Mouse (Mus musculus): ENCODE results near the gene Med13l. TPM values are rescaled to one million over a fixed set of nuclear protein-coding genes. Genes with fewer than 3 reads are reported as not detected.
A peak's percentile ranks its signal among the peaks of the same experiment; 100 is the strongest.

Gene Med13l
- polyA plus RNA-seq, 1 experiment, result 19.3 TPM

DNA sequence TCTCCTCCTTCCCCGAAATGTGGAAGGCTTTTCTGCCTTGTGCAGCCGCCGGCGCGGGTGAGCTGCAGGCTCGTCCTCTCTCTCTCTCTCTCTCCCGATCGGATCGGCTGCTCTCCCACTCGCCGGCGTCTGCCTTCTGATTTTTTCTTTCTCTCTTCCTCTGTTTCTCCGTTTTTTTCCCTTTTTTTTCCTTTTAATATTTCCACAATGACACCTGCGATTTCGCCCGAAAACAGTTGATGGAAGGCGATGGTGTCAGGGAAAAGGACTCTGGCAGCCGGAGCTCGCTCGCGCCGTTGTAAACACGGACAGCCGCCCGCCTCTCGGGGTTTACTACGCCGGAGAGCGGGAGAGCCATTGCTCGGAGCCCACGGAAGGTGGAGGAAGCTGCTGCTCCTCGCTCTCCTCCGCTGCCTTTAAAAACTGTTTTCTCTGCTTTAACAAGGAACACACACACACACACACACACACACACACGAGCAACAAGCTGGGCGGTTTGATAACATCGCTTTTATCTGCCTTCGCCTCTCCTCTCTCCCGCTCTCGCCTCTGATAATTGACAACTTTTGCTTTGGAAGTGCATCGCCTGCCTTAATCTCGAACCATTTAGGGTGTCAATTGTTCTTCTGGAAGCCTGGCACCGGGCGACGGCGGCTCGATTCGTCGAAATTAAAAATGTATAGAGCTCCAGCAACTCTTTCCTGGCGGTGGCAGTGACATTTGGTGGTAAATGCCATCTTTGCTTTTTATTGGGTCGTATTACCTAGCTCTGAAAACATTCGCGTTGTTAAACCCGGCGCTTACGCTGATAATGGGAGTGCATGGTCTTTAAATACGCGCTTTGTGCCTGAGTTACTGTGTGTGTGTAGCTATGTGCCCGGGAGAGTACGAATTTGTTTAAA, 858 bp downstream of the Med13l start:
- peak overlapping the region; percentile 66; the same call in 1 of the 2 replicates for H3K27ac ChIP-seq (ENCODE audit: insufficient read depth, low read length)
- peaks cover 16% of the 10 kb centered on the region for H3K4me1 ChIP-seq (ENCODE audit: control insufficient read depth, insufficient read depth, insufficient read length)
- H3K27me3 ChIP-seq (ENCODE audit: control insufficient read depth, insufficient read depth, low read length), result 0 out of 2 replicates have a peak, but pooled peaks cover 1% of the 10 kb centered on the region
- H3K36me3 ChIP-seq (ENCODE audit: control insufficient read depth, insufficient read depth, low read length), result no peaks in the 10 kb centered on the region
- peak overlapping the region; percentile 84 for H3K4me3 ChIP-seq (ENCODE audit: extremely low read depth, insufficient read depth, insufficient read length)
- no peak for TF ChIP-seq CTCF (IDR thresholded peaks at IDR 0.05; ENCODE audit: extremely low read depth, insufficient read depth, insufficient read length, insufficient replicate concordance)
- TF ChIP-seq POLR2A (IDR thresholded peaks at IDR 0.05; ENCODE audit: low read depth, low read length), result no peak
- peak in 1 of 2 experiments; percentile 43 for DNase-seq (ENCODE audit: low read depth in 1 of 2, low spot score in 2 of 2)
- 2% methylated on average over 59 of the region's 59 CpGs for WGBS

- Histone ChIP-seq H3K27me3 (ENCODE audit: control insufficient read depth, insufficient read depth, low read length) (0 out of 2 replicates have a peak, but pooled peaks cover 1% of the 10 kb centered on the region), H3K4me1 (ENCODE audit: control insufficient read depth, insufficient read depth, insufficient read length) (peaks cover 16% of the 10 kb centered on the region), H3K27ac (ENCODE audit: insufficient read depth, low read length) (no peak overlapping the region), H3K36me3 (ENCODE audit: control insufficient read depth, insufficient read depth, low read length) (no peaks in the 10 kb centered on the region), H3K4me3 (ENCODE audit: extremely low read depth, insufficient read depth, insufficient read length) (no peak overlapping the region)
- TF ChIP-seq CTCF (IDR thresholded peaks at IDR 0.05; ENCODE audit: extremely low read depth, insufficient read depth, insufficient read length, insufficient replicate concordance) (no peak), POLR2A (IDR thresholded peaks at IDR 0.05; ENCODE audit: low read depth, low read length) (no peak)
- WGBS, result 36% methylated on average over 3 of the region's 3 CpGs
- DNase-seq (ENCODE audit: low read depth in 1 of 2, low spot score in 2 of 2), result no peak
Measured at GRCm38 (mm10) chr5:118562206-118562605, 1.7 kb downstream of the Med13l start.

DNA sequence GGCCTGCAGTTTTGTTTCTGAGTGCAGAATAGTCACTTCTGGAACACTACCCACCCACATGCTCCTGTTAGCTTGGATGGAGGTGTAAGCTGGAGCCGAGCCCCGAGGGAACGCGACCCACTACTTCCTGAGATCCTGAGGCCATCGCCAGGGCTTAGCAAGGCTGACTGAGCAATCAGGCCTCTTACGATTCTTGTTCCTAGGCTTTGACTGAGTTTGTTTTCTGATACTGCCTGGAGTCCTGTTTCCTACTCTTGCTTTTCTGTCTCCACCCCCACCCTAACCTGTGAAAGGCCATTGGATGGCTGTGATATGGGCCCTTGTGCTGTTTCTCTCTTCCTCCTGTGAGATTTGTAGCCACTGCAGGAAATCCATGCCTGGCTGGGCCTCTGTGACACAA, 3.1 kb downstream of the Med13l start:
- no peak overlapping the region; the same call in 1 of the 2 replicates for H3K4me3 ChIP-seq (ENCODE audit: extremely low read depth, insufficient read depth, insufficient read length)
- peaks cover 16% of the 10 kb centered on the region for H3K4me1 ChIP-seq (ENCODE audit: control insufficient read depth, insufficient read depth, insufficient read length)
- H3K27me3 ChIP-seq (ENCODE audit: control insufficient read depth, insufficient read depth, low read length), result no peaks in the 10 kb centered on the region
- TF ChIP-seq CTCF (IDR thresholded peaks at IDR 0.05; ENCODE audit: extremely low read depth, insufficient read depth, insufficient read length, insufficient replicate concordance) (no peak), POLR2A (IDR thresholded peaks at IDR 0.05; ENCODE audit: low read depth, low read length) (no peak)
- no peak overlapping the region for H3K27ac ChIP-seq (ENCODE audit: insufficient read depth, low read length)
- no peaks in the 10 kb centered on the region for H3K36me3 ChIP-seq (ENCODE audit: control insufficient read depth, insufficient read depth, low read length)
- DNase-seq (ENCODE audit: low read depth in 1 of 2, low spot score in 2 of 2), result no peak
- 16% methylated on average over 6 of the region's 6 CpGs for WGBS

DNA sequence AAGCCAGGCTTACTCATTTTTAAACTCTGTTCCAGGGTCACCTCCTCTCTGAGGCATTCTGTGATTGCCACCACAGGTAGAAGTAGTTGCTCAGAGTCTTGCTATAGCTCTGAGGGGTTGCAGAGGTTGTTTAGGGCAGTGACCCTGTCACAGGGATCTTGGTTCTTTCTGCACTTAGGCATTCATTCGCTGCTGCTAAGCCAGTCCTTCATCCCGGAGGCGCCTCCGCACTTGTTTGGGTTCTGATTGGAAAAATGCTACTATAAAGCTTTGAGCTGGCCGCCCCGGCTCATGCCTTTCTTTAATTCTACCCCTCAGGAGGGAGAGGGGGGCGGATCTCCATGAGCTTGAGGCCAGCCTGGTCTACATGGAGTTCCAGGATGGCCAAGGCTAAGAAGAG, 6.9 kb downstream of the Med13l start:
- 95% methylated on average over 7 of the region's 7 CpGs for WGBS
- DNase-seq (ENCODE audit: low read depth in 1 of 2, low spot score in 2 of 2), result no peak
- no peak overlapping the region for H3K27ac ChIP-seq (ENCODE audit: insufficient read depth, low read length)
- H3K36me3 ChIP-seq (ENCODE audit: control insufficient read depth, insufficient read depth, low read length), result no peaks in the 10 kb centered on the region
- TF ChIP-seq POLR2A (IDR thresholded peaks at IDR 0.05; ENCODE audit: low read depth, low read length), result no peak
- TF ChIP-seq CTCF (IDR thresholded peaks at IDR 0.05; ENCODE audit: extremely low read depth, insufficient read depth, insufficient read length, insufficient replicate concordance), result no peak
- H3K27me3 ChIP-seq (ENCODE audit: control insufficient read depth, insufficient read depth, low read length), result no peaks in the 10 kb centered on the region
- H3K4me1 ChIP-seq (ENCODE audit: control insufficient read depth, insufficient read depth, insufficient read length), result peaks cover 23% of the 10 kb centered on the region
- H3K4me3 ChIP-seq (ENCODE audit: extremely low read depth, insufficient read depth, insufficient read length), result no peak overlapping the region

- no peaks in the 10 kb centered on the region for H3K36me3 ChIP-seq (ENCODE audit: control insufficient read depth, insufficient read depth, low read length)
- no peak for TF ChIP-seq CTCF (IDR thresholded peaks at IDR 0.05; ENCODE audit: extremely low read depth, insufficient read depth, insufficient read length, insufficient replicate concordance)
- no peak for TF ChIP-seq POLR2A (IDR thresholded peaks at IDR 0.05; ENCODE audit: low read depth, low read length)
- peaks cover 24% of the 10 kb centered on the region for H3K4me1 ChIP-seq (ENCODE audit: control insufficient read depth, insufficient read depth, insufficient read length)
Measured at GRCm38 (mm10) chr5:118569017-118569416, 8.5 kb downstream of the Med13l start.

GRCm38 (mm10) chr5:118569606-118570580, 9.4 kb downstream of the Med13l start:
- WGBS, result 70% methylated on average over 20 of the region's 20 CpGs
- H3K4me1 ChIP-seq (ENCODE audit: control insufficient read depth, insufficient read depth, insufficient read length), result peaks cover 28% of the 10 kb centered on the region
- no peaks in the 10 kb centered on the region for H3K27me3 ChIP-seq (ENCODE audit: control insufficient read depth, insufficient read depth, low read length)
- TF ChIP-seq CTCF (IDR thresholded peaks at IDR 0.05; ENCODE audit: extremely low read depth, insufficient read depth, insufficient read length, insufficient replicate concordance), result no peak
- no peak for TF ChIP-seq POLR2A (IDR thresholded peaks at IDR 0.05; ENCODE audit: low read depth, low read length)
- no peak overlapping the region for H3K27ac ChIP-seq (ENCODE audit: insufficient read depth, low read length)
- no peak overlapping the region for H3K4me3 ChIP-seq (ENCODE audit: extremely low read depth, insufficient read depth, insufficient read length)
- DNase-seq (ENCODE audit: low read depth in 1 of 2, low spot score in 2 of 2), result no peak
- no peaks in the 10 kb centered on the region for H3K36me3 ChIP-seq (ENCODE audit: control insufficient read depth, insufficient read depth, low read length)

More at GRCm38 (mm10) chr5:118569017-118569416, 8.5 kb downstream of the Med13l start:
- H3K27me3 ChIP-seq (ENCODE audit: control insufficient read depth, insufficient read depth, low read length), result no peaks in the 10 kb centered on the region
- DNase-seq (ENCODE audit: low read depth in 1 of 2, low spot score in 2 of 2), result no peak
- 73% methylated on average over 3 of the region's 3 CpGs for WGBS
- H3K4me3 ChIP-seq (ENCODE audit: extremely low read depth, insufficient read depth, insufficient read length), result no peak overlapping the region
- H3K27ac ChIP-seq (ENCODE audit: insufficient read depth, low read length), result no peak overlapping the region

Measured in spleen, adult 2 months (tissue).